Mouse (Mus musculus): Measurements from ENCODE around the gene Prkag1. TPM values are rescaled to one million over a fixed set of nuclear protein-coding genes. Genes with fewer than 3 reads are reported as not detected.

The Prkag1 gene
- polyA plus RNA-seq, 1 experiment from 2014 or later = 72.1 TPM

DNA sequence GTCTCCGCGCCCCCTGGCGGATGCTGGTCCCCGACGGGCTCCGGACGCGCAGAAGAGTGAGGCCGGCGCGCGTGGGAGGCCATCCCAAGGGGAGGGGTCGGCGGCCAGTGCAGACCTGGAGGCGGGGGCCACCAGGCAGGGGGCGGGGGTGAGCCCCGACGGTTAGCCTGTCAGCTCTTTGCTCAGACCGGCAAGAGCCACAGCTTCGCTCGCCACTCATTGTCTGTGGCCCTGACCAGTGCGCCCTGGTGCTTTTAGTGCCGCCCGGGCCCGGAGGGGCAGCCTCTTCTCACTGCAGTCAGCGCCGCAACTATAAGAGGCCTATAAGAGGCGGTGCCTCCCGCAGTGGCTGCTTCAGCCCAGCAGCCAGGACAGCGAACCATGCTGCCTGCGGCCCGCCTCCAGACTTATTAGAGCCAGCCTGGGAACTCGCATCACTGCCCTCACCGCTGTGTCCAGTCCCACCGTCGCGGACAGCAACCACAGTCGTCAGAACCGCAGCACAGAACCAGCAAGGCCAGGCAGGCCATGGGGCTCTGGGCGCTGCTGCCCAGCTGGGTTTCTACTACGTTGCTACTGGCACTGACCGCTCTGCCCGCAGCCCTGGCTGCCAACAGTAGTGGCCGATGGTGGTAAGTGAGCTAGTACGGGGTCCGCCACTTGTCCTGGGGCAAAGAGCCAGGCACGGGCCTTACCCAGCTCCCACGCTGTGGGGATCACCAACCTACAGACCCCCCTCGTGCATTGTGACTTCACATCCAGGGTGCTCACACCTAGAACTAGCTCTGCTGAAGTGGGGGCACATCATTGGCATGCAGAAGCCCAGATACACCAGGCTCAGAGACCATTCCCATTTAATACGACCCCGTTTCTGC, 41.4 kb downstream of the Prkag1 start, which contains the start of gene Wnt1:
Gene Wnt1, plus strand, starts transcription at position 197 of the 875 bp plus-strand sequence.
- H3K9me3 ChIP-seq (replicated peaks; ENCODE audit: control insufficient read depth, low read length) = no peaks in the 10 kb centered on the region
- peak within 1 kb of the TSS; percentile 51 for H3K4me2 ChIP-seq
- WGBS (ENCODE audit: insufficient replicate concordance) = 3% methylated on average over 51 of the region's 51 CpGs
- H3K4me1 ChIP-seq (ENCODE audit: control insufficient read depth, insufficient read depth, low read length) = peaks cover 11% of the 10 kb centered on the region
- peaks cover 83% of the 10 kb centered on the region for H3K27me3 ChIP-seq (ENCODE audit: control insufficient read depth, insufficient read depth, low read length)
- H3K4me3 ChIP-seq (ENCODE audit: low read depth, low read length) = peak within 1 kb of the TSS; percentile 31
- no peak within 1 kb of the TSS for H3K9ac ChIP-seq (ENCODE audit: low read depth, low read length)
- no peaks in the 10 kb centered on the region for H3K36me3 ChIP-seq (ENCODE audit: control insufficient read depth, insufficient read depth, low read length)
- ATAC-seq (replicated peaks; ENCODE audit: insufficient number of reproducible peaks, low FRiP score, low TSS enrichment) = 0 out of 2 replicates have a peak, but pooled peaks have one; percentile 39
- no peak within 1 kb of the TSS for H3K27ac ChIP-seq (ENCODE audit: low read depth, low read length)

GRCm38 (mm10) chr15:98788972-98789660, 42.2 kb downstream of the Prkag1 start:
- no peak overlapping the region for H3K9ac ChIP-seq (ENCODE audit: low read depth, low read length)
- no peak overlapping the region for H3K27ac ChIP-seq (ENCODE audit: low read depth, low read length)
- no peak for ATAC-seq (replicated peaks; ENCODE audit: insufficient number of reproducible peaks, low FRiP score, low TSS enrichment)
- no peaks in the 10 kb centered on the region for H3K9me3 ChIP-seq (replicated peaks; ENCODE audit: control insufficient read depth, low read length)
- H3K4me3 ChIP-seq (ENCODE audit: low read depth, low read length) = peak overlapping the region; percentile 20
- H3K4me2 ChIP-seq = peak overlapping the region; percentile 48
- 16% methylated on average over 24 of the region's 24 CpGs for WGBS (ENCODE audit: insufficient replicate concordance)
- H3K27me3 ChIP-seq (ENCODE audit: control insufficient read depth, insufficient read depth, low read length) = peaks cover 76% of the 10 kb centered on the region
- no peaks in the 10 kb centered on the region for H3K36me3 ChIP-seq (ENCODE audit: control insufficient read depth, insufficient read depth, low read length)
- peaks cover 11% of the 10 kb centered on the region for H3K4me1 ChIP-seq (ENCODE audit: control insufficient read depth, insufficient read depth, low read length)

DNA sequence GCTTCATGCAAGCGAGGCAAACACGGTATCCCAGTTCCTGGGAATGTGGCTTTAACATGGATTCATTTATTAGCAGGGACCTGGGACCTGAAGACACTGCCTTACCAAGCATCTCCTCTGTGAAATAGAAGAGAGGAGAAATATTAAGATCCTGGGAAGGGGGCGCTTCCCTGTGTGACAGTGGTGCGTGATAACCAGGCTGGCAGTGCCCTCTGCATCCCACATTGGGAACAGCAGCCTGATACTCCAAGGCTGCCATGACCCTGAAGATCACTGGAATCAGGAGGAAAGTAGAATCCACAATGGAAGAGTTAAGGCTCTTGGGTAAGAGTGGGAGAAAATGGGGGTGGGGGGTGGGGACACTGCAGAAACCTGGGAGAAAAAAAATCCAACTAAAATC, 43.4 kb downstream of the Prkag1 start:
- Histone ChIP-seq H3K4me2 (no peak overlapping the region), H3K27ac (ENCODE audit: low read depth, low read length) (no peak overlapping the region), H3K4me1 (ENCODE audit: control insufficient read depth, insufficient read depth, low read length) (peaks cover 11% of the 10 kb centered on the region), H3K9ac (ENCODE audit: low read depth, low read length) (no peak overlapping the region), H3K9me3 (replicated peaks; ENCODE audit: control insufficient read depth, low read length) (no peaks in the 10 kb centered on the region), H3K36me3 (ENCODE audit: control insufficient read depth, insufficient read depth, low read length) (no peaks in the 10 kb centered on the region), H3K27me3 (ENCODE audit: control insufficient read depth, insufficient read depth, low read length) (peaks cover 66% of the 10 kb centered on the region), H3K4me3 (ENCODE audit: low read depth, low read length) (no peak overlapping the region)
- ATAC-seq (replicated peaks; ENCODE audit: insufficient number of reproducible peaks, low FRiP score, low TSS enrichment) = no peak
- WGBS (ENCODE audit: insufficient replicate concordance) = 28% methylated on average over 4 of the region's 4 CpGs

GRCm38 (mm10) chr15:98785744-98786143, 45.6 kb downstream of the Prkag1 start:
- no peak overlapping the region for H3K9ac ChIP-seq (ENCODE audit: low read depth, low read length)
- ATAC-seq (replicated peaks; ENCODE audit: insufficient number of reproducible peaks, low FRiP score, low TSS enrichment) = no peak
- H3K4me3 ChIP-seq (ENCODE audit: low read depth, low read length) = no peak overlapping the region
- peaks cover 2% of the 10 kb centered on the region for H3K4me1 ChIP-seq (ENCODE audit: control insufficient read depth, insufficient read depth, low read length)
- H3K36me3 ChIP-seq (ENCODE audit: control insufficient read depth, insufficient read depth, low read length) = no peaks in the 10 kb centered on the region
- no peak overlapping the region for H3K27ac ChIP-seq (ENCODE audit: low read depth, low read length)
- H3K4me2 ChIP-seq = no peak overlapping the region
- H3K27me3 ChIP-seq (ENCODE audit: control insufficient read depth, insufficient read depth, low read length) = peaks cover 61% of the 10 kb centered on the region
- WGBS (ENCODE audit: insufficient replicate concordance) = 35% methylated on average over 7 of the region's 7 CpGs
- H3K9me3 ChIP-seq (replicated peaks; ENCODE audit: control insufficient read depth, low read length) = no peaks in the 10 kb centered on the region

DNA sequence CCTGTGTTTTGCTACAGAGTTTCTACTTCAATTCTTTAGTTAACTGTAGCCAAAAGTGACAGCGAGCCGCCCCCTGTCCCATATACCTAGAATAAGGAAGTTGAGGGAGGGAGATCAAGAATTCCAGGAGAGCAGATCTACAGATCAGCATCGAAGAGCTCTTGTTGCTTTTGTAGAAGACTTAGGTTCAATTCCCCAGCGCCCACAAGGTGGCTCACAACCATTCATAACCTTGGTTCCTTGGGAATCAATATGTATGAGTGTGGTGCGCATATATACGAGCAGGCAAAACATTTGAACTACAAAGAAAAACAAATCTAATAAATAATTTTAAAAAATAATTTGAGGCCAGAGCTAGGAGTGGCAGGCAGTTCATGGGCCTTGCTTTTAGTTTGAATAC, 50.2 kb downstream of the Prkag1 start:
- no peak for ATAC-seq (replicated peaks; ENCODE audit: insufficient number of reproducible peaks, low FRiP score, low TSS enrichment)
- Histone ChIP-seq H3K9me3 (replicated peaks; ENCODE audit: control insufficient read depth, low read length) (no peaks in the 10 kb centered on the region), H3K27ac (ENCODE audit: low read depth, low read length) (no peak overlapping the region), H3K4me3 (ENCODE audit: low read depth, low read length) (no peak overlapping the region), H3K4me1 (ENCODE audit: control insufficient read depth, insufficient read depth, low read length) (peaks cover 19% of the 10 kb centered on the region), H3K36me3 (ENCODE audit: control insufficient read depth, insufficient read depth, low read length) (no peaks in the 10 kb centered on the region), H3K4me2 (no peak overlapping the region), H3K27me3 (ENCODE audit: control insufficient read depth, insufficient read depth, low read length) (peaks cover 67% of the 10 kb centered on the region), H3K9ac (ENCODE audit: low read depth, low read length) (no peak overlapping the region)
- WGBS (ENCODE audit: insufficient replicate concordance) = 29% methylated on average over 6 of the region's 6 CpGs

DNA sequence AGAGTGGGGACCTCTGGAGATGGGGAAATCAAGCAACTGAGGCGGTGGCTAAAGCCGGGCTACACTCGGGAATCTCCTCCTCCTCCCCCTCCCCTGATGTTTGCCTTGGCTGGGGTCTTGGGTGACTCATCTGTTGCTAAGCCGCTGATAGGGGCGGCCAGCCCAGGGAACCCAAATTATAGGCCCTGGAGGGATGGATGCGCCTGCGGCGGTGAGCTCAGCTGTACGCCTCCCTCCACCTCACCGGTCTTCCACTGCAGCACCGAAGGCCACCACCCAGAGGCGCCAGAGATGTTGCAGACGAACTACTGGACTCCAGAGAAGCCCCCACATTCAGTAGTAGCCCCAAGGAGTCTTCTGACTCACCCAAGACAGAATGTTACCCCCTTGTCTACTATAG, 50.7 kb downstream of the Prkag1 start:
- Histone ChIP-seq H3K27ac (ENCODE audit: low read depth, low read length) (no peak overlapping the region), H3K36me3 (ENCODE audit: control insufficient read depth, insufficient read depth, low read length) (no peaks in the 10 kb centered on the region), H3K9ac (ENCODE audit: low read depth, low read length) (no peak overlapping the region), H3K9me3 (replicated peaks; ENCODE audit: control insufficient read depth, low read length) (no peaks in the 10 kb centered on the region), H3K4me2 (no peak overlapping the region), H3K4me1 (ENCODE audit: control insufficient read depth, insufficient read depth, low read length) (peaks cover 19% of the 10 kb centered on the region), H3K27me3 (ENCODE audit: control insufficient read depth, insufficient read depth, low read length) (peaks cover 73% of the 10 kb centered on the region), H3K4me3 (ENCODE audit: low read depth, low read length) (no peak overlapping the region)
- ATAC-seq (replicated peaks; ENCODE audit: insufficient number of reproducible peaks, low FRiP score, low TSS enrichment) = no peak
- WGBS (ENCODE audit: insufficient replicate concordance) = 4% methylated on average over 13 of the region's 13 CpGs

- Histone ChIP-seq H3K27ac (ENCODE audit: low read depth, low read length) (no peak overlapping the region), H3K4me2 (no peak overlapping the region), H3K36me3 (ENCODE audit: control insufficient read depth, insufficient read depth, low read length) (no peaks in the 10 kb centered on the region), H3K27me3 (ENCODE audit: control insufficient read depth, insufficient read depth, low read length) (peaks cover 78% of the 10 kb centered on the region), H3K9ac (ENCODE audit: low read depth, low read length) (no peak overlapping the region), H3K4me3 (ENCODE audit: low read depth, low read length) (no peak overlapping the region), H3K4me1 (ENCODE audit: control insufficient read depth, insufficient read depth, low read length) (peaks cover 19% of the 10 kb centered on the region), H3K9me3 (replicated peaks; ENCODE audit: control insufficient read depth, low read length) (no peaks in the 10 kb centered on the region)
- no peak for ATAC-seq (replicated peaks; ENCODE audit: insufficient number of reproducible peaks, low FRiP score, low TSS enrichment)
- 2% methylated on average over 8 of the region's 8 CpGs for WGBS (ENCODE audit: insufficient replicate concordance)
Measured at GRCm38 (mm10) chr15:98780075-98780474, 51.2 kb downstream of the Prkag1 start.

GRCm38 (mm10) chr15:98778806-98779205, 52.5 kb downstream of the Prkag1 start:
- no peaks in the 10 kb centered on the region for H3K36me3 ChIP-seq (ENCODE audit: control insufficient read depth, insufficient read depth, low read length)
- no peak for ATAC-seq (replicated peaks; ENCODE audit: insufficient number of reproducible peaks, low FRiP score, low TSS enrichment)
- peaks cover 88% of the 10 kb centered on the region for H3K27me3 ChIP-seq (ENCODE audit: control insufficient read depth, insufficient read depth, low read length)
- no peak overlapping the region for H3K27ac ChIP-seq (ENCODE audit: low read depth, low read length)
- H3K9me3 ChIP-seq (replicated peaks; ENCODE audit: control insufficient read depth, low read length) = no peaks in the 10 kb centered on the region
- H3K4me1 ChIP-seq (ENCODE audit: control insufficient read depth, insufficient read depth, low read length) = peaks cover 19% of the 10 kb centered on the region
- H3K4me3 ChIP-seq (ENCODE audit: low read depth, low read length) = no peak overlapping the region
- H3K9ac ChIP-seq (ENCODE audit: low read depth, low read length) = no peak overlapping the region
- 0% methylated on average over 9 of the region's 11 CpGs for WGBS (ENCODE audit: insufficient replicate concordance)
- peak overlapping the region; percentile 53; the same call in 1 of the 2 replicates for H3K4me2 ChIP-seq
